Comparison of ENCODE assay signal across 30 mouse cellular contexts in genomic region chr11:6962786-6963575, GRCm38 (mm10).
DNase-seq lines count a peak whose midpoint lies in the region; ATAC-seq and TF ChIP-seq lines count a peak whose summit lies in the region.
"Had no signal": no experiment of that assay in that cellular context is flagged by ENCODE, and none has a peak within 500 bp of the region (broad histone marks: within the 10 kb centered on the region; RNA-seq: fewer than 3 reads in every experiment).

No protein-coding gene starts in this region.

- TF ChIP-seq CTCF in layer of hippocampus, adult 2 months (conservative IDR thresholded peaks at IDR 0.05) = no peak
- no peak for TF ChIP-seq CTCF in embryonic fibroblast, embryonic 13.5 days (IDR thresholded peaks at IDR 0.05; ENCODE audit: borderline replicate concordance, insufficient read depth, low read length)

- DNase-seq in layer of hippocampus, adult 2 months (ENCODE audit: low spot score in 2 of 2) = no peak
- DNase-seq in layer of hippocampus, adult 9-10 months (ENCODE audit: low spot score) = no peak
- peak; percentile 96 for DNase-seq in cerebellum, adult 11-12 months
- peak; percentile 97 for DNase-seq in cerebellum, adult 9-11 months
- DNase-seq in right cerebral cortex, postnatal 36 days (ENCODE audit: low spot score in 2 of 2) = no peak
- no peak for DNase-seq in kidney, adult 18-20 months
- DNase-seq: adrenal gland, postnatal 14 days; gastrocnemius, postnatal 36 days; heart, adult 18-20 months; heart, postnatal 10 days; kidney, adult 8-10 months; kidney, postnatal 10 days; lung, adult 2 months; lung, postnatal 10 days; right cerebral cortex, postnatal 14 days; thymus, postnatal 25 days had no signal

- H3K27me3 ChIP-seq in kidney, embryonic 15.5 days = no peaks in the 10 kb centered on the region
- H3K27me3 ChIP-seq: embryonic facial prominence, embryonic 15.5 days; forebrain, embryonic 13.5 days; heart, embryonic 13.5 days; intestine, embryonic 15.5 days; limb, embryonic 15.5 days; midbrain, embryonic 13.5 days; stomach, embryonic 15.5 days had no signal

- ATAC-seq in kidney, embryonic 15.5 days (replicated peaks; ENCODE audit: low FRiP score) = no peak
- ATAC-seq: CD4-positive, CD25-positive, alpha-beta regulatory T cell, adult 4 months; forebrain, embryonic 13.5 days; hindbrain, embryonic 16.5 days; intestine, embryonic 15.5 days had no signal

- no peak overlapping the region for H3K9ac ChIP-seq in kidney, embryonic 15.5 days
- H3K9ac ChIP-seq: embryonic facial prominence, embryonic 15.5 days; forebrain, embryonic 13.5 days; heart, embryonic 13.5 days; intestine, embryonic 15.5 days; limb, embryonic 15.5 days; liver, embryonic 14.5 days; midbrain, embryonic 13.5 days; stomach, embryonic 15.5 days had no signal

- H3K4me3 ChIP-seq in layer of hippocampus, adult 2 months = no peak overlapping the region
- H3K4me3 ChIP-seq in embryonic fibroblast, embryonic 13.5 days (ENCODE audit: insufficient read depth, low read length) = no peak overlapping the region
- H3K4me3 ChIP-seq in kidney, embryonic 15.5 days (replicated peaks) = no peak overlapping the region
- H3K4me3 ChIP-seq: embryonic facial prominence, embryonic 10.5 days; embryonic facial prominence, embryonic 15.5 days; forebrain, embryonic 13.5 days; heart, embryonic 13.5 days; intestine, embryonic 15.5 days; limb, embryonic 15.5 days; midbrain, embryonic 13.5 days; stomach, embryonic 15.5 days had no signal

- 83% methylated on average over 1 of the region's 1 CpGs for WGBS in kidney, embryonic 15.5 days

- no peak overlapping the region for H3K4me2 ChIP-seq in kidney, embryonic 15.5 days
- H3K4me2 ChIP-seq: embryonic facial prominence, embryonic 15.5 days; forebrain, embryonic 13.5 days; heart, embryonic 13.5 days; intestine, embryonic 15.5 days; limb, embryonic 15.5 days; midbrain, embryonic 13.5 days; stomach, embryonic 15.5 days had no signal

- H3K36me3 ChIP-seq in kidney, embryonic 15.5 days = no peaks in the 10 kb centered on the region
- H3K36me3 ChIP-seq: embryonic facial prominence, embryonic 10.5 days; embryonic facial prominence, embryonic 15.5 days; heart, embryonic 13.5 days; intestine, embryonic 15.5 days; limb, embryonic 15.5 days; midbrain, embryonic 13.5 days; stomach, embryonic 15.5 days had no signal

- 0 out of 2 replicates have a peak, but pooled peaks cover 7% of the 10 kb centered on the region for H3K4me1 ChIP-seq in embryonic fibroblast, embryonic 13.5 days (ENCODE audit: control insufficient read depth, insufficient read depth, low read length)
- no peaks in the 10 kb centered on the region for H3K4me1 ChIP-seq in kidney, embryonic 15.5 days
- H3K4me1 ChIP-seq: embryonic facial prominence, embryonic 10.5 days; embryonic facial prominence, embryonic 15.5 days; forebrain, embryonic 13.5 days; heart, embryonic 13.5 days; intestine, embryonic 15.5 days; limb, embryonic 15.5 days; midbrain, embryonic 13.5 days; stomach, embryonic 15.5 days had no signal

- H3K27ac ChIP-seq in layer of hippocampus, adult 2 months = peak overlapping the region; percentile 91
- peak overlapping the region; percentile 76 for H3K27ac ChIP-seq in embryonic fibroblast, embryonic 13.5 days (ENCODE audit: insufficient read depth, low read length)
- H3K27ac ChIP-seq in kidney, embryonic 15.5 days = no peak overlapping the region
- H3K27ac ChIP-seq: embryonic facial prominence, embryonic 10.5 days; embryonic facial prominence, embryonic 15.5 days; forebrain, embryonic 13.5 days; heart, embryonic 13.5 days; intestine, embryonic 15.5 days; limb, embryonic 15.5 days; liver, embryonic 14.5 days; macrophage; midbrain, embryonic 13.5 days; stomach, embryonic 15.5 days had no signal

- TF ChIP-seq POLR2A in embryonic fibroblast, embryonic 13.5 days (IDR thresholded peaks at IDR 0.05; ENCODE audit: low read depth, low read length) = no peak

- no peaks in the 10 kb centered on the region; the same call in 1 of the 2 replicates for H3K9me3 ChIP-seq in kidney, embryonic 15.5 days (replicated peaks)
- H3K9me3 ChIP-seq: embryonic facial prominence, embryonic 15.5 days; forebrain, embryonic 13.5 days; intestine, embryonic 15.5 days; limb, embryonic 15.5 days; midbrain, embryonic 13.5 days; stomach, embryonic 15.5 days had no signal

Comparison
In these comparisons a context has a peak if more than half of its experiments do, and no peak if none do; other contexts are left out.
1. DNase-seq: peak in cerebellum, adult 11-12 months (single experiment) and cerebellum, adult 9-11 months (single experiment); none in layer of hippocampus, adult 2 months (0 of 2), layer of hippocampus, adult 9-10 months (single experiment), right cerebral cortex, postnatal 36 days (0 of 2) and kidney, adult 18-20 months (single experiment).